Mouse (Mus musculus) limb, embryonic 10.5 days (tissue): ENCODE data around the gene Gm8126. TPM values are rescaled to one million over a fixed set of nuclear protein-coding genes. Genes with fewer than 3 reads are reported as not detected.
A peak's percentile ranks its signal among the peaks of the same experiment; 100 is the strongest.
"Not testable (repeated sequence)": the region's sequence is repeated elsewhere in the genome, so short reads cannot be mapped to it uniquely, and the experiment has no call there.

Experiments used
- DNase-seq: peaks from one replicate; pipeline ENCODE4 v3.0.0-alpha.2; 2017; ENCODE audit warnings: low spot score
- H3K27ac ChIP-seq: fragments of 300-500 bp; sonication (generic); 2 replicates; pipeline ENCODE4 v1.5.1; 2016; ENCODE audit warnings: mild to moderate bottlenecking
- H3K27me3 ChIP-seq: fragments of 300-500 bp; sonication (generic); 2 replicates; pipeline ENCODE4 v1.6.1; 2016; ENCODE audit warnings: low read depth, mild to moderate bottlenecking; ENCODE audit not compliant: poor library complexity, severe bottlenecking
- H3K36me3 ChIP-seq: fragments of 300-500 bp; sonication (generic); 2 replicates; pipeline ENCODE4 v1.6.1; 2016; ENCODE audit warnings: mild to moderate bottlenecking, moderate library complexity
- H3K4me1 ChIP-seq: fragments of 300-500 bp; sonication (generic); 2 replicates; pipeline ENCODE4 v1.6.1; 2016
- H3K4me3 ChIP-seq: fragments of 300-500 bp; sonication (generic); 2 replicates; pipeline ENCODE4 v1.5.1; 2016; ENCODE audit warnings: mild to moderate bottlenecking, moderate library complexity
- H3K9me3 ChIP-seq: fragments of 300-500 bp; sonication (generic); replicated peaks from 2 replicates; pipeline ENCODE4 v1.6.1; 2016; ENCODE audit warnings: mild to moderate bottlenecking
- WGBS: fragments of 180-500 bp; shearing (Covaris S2); methylation state at CpG from one replicate; pipeline ENCODE4 v1.1.7; 2016; 5-methylcytosine and 5-hydroxymethylcytosine counted together
- polyA plus RNA-seq: library from polyadenylated mRNA; unstranded; fragments of >200 nt; fragmentation: Nextera tagmentation; extraction: Ambion mirVana; gene quantifications from 2 replicates; pipeline ENCODE4 v1.2.1, GENCODE M21; 2016

Gene Gm8126
- polyA plus RNA-seq, 1 experiment from 2014 or later: not detected

DNA sequence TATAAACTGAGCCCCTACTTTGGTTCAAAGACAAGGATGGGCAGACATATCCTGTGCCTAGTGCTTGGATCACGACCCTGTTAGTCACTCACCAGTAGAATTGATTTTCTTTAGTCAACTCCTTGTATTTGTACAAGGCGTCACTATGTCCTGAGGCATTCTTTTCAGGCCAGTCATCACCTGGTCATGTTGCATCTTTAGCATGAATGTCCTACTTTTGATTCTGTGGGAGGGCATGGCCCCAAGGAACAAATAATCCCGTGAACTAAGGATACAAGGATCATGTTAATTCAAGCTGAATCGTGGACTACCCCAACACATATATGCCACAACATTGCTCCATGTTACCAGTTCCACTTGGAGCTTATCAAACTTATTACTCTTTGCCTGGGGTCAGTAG is 19.7 kb downstream of the Gm8126 start:
- not testable (repeated sequence) for H3K4me3 ChIP-seq, H3K9me3 ChIP-seq, H3K27me3 ChIP-seq, H3K36me3 ChIP-seq, DNase-seq, H3K4me1 ChIP-seq, H3K27ac ChIP-seq
- 77% methylated on average over 4 of the region's 4 CpGs for WGBS

DNA sequence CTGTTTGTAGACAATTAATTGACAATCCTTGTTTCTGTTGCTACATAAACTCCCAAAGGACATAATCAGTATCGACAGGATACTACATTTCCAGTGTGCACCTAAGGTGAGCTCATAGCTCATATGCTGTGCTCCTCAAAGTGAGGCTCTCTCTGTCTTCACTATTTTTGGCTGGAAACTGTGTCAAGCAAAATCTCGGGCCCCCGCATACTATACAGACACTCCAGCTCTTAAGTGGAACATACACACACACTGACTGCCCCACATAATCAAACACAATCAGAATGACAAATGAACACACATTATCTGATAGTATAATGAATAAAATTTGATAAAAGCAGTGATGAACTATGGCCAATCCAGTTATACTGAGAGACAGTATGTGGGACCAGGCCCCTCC is 20.2 kb downstream of the Gm8126 start:
- not testable (repeated sequence) for H3K4me3 ChIP-seq, H3K36me3 ChIP-seq, H3K27me3 ChIP-seq, H3K27ac ChIP-seq, H3K9me3 ChIP-seq, H3K4me1 ChIP-seq
- peak; percentile 14 for DNase-seq
- 94% methylated on average over 3 of the region's 3 CpGs for WGBS

DNA sequence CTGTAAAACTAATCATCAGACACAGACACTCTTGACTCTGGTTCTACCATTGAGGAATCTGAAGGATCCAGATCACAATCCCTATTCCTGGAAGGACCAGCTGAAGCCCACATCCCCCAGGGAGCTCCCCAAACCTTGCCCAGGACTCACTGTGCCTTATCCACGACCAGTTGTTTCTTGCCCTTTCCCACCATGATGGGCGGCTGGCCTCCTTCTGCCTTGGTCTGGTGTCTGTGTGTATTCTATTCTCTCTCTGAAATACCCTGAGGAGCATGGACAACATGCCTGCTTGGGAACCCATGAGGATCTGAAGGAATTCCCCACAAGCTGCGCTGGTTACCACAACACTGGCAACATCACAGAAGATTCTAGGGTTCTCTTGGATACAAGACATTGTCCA is 35.1 kb downstream of the Gm8126 start, which contains the start of gene Gm8127:
Gm8127 (minus strand) TSS at position 330 of the 400 bp plus-strand sequence.
- not testable (repeated sequence) for H3K36me3 ChIP-seq, H3K27ac ChIP-seq, H3K9me3 ChIP-seq, H3K4me1 ChIP-seq, H3K4me3 ChIP-seq, H3K27me3 ChIP-seq
- 96% methylated on average over 3 of the region's 3 CpGs for WGBS
- peak; percentile 10 for DNase-seq

Other genes with a start within 250 kb of the Gm8126 start
- not detected in 2 replicates for gene Gm10376, start 243.0 kb upstream of the Gm8126 start, polyA plus RNA-seq
- not detected in 2 replicates for gene Gm8094, start 182.0 kb upstream of the Gm8126 start, polyA plus RNA-seq
- not detected in 2 replicates for gene Gm8104, start 158.0 kb upstream of the Gm8126 start, polyA plus RNA-seq
- gene Gm7233, start 78.8 kb upstream of the Gm8126 start, polyA plus RNA-seq: 0.10 TPM in 1 of 2 replicates, not detected in the other
- not detected in 2 replicates for gene Gm8122, start 23.3 kb upstream of the Gm8126 start, polyA plus RNA-seq
- gene Gm9732, start 16.4 kb downstream of the Gm8126 start, polyA plus RNA-seq: not detected in 2 replicates
- gene Gm8127, start 35.2 kb downstream of the Gm8126 start, polyA plus RNA-seq: not detected in 2 replicates
- gene 1700001F09Rik, start 89.2 kb downstream of the Gm8126 start, polyA plus RNA-seq: not detected in 2 replicates
- gene Gm8138, start 157.7 kb downstream of the Gm8126 start, polyA plus RNA-seq: not detected in 2 replicates